Mouse (Mus musculus): ENCODE data around the gene Steap3.

GRCm38 (mm10) chr1:120186204-120186603, 86.3 kb downstream of the Steap3 start:
- TF ChIP-seq CTCF (IDR thresholded peaks at IDR 0.05; ENCODE audit: insufficient read depth, low read length): no peak
- TF ChIP-seq POLR2A (IDR thresholded peaks at IDR 0.05; ENCODE audit: borderline replicate concordance, extremely low read depth, low read depth, low read length): no peak

All from lung, adult 2 months (tissue).